Comparison of ENCODE assay signal across 21 mouse cellular contexts in the genomic region with DNA sequence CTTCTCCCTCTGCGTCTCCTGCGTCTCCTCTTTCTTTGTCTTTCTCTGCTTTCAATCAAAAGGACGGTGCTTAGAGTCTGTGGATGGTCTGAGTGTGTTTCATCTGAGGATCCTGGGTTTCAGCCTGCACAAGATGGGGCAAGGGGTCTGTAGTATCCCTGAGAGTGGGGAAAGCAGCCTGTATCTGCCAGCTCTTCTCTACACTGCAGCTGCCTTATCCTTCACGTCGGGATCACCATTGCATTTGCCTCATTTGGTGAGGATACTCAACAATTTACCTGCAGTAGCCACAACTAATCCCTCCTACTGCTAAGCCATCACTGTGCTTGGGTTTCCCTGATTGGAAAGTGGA.
DNase-seq lines count a peak whose midpoint lies in the region; ATAC-seq and TF ChIP-seq lines count a peak whose summit lies in the region.
"Had no signal": no experiment of that assay in that cellular context is flagged by ENCODE, and none has a peak within 500 bp of the region (broad histone marks: within the 10 kb centered on the region; RNA-seq: fewer than 3 reads in every experiment).

No protein-coding gene starts in this region.

- no peak overlapping the region for H3K9ac ChIP-seq in neural tube, embryonic 12.5 days
- H3K9ac ChIP-seq in hindbrain, embryonic 13.5 days, result peak overlapping the region; percentile 56
- peak overlapping the region; percentile 21; the same call in 1 of the 2 replicates for H3K9ac ChIP-seq in midbrain, embryonic 13.5 days (replicated peaks)
- H3K9ac ChIP-seq: embryonic facial prominence, embryonic 13.5 days; heart, embryonic 13.5 days; limb, embryonic 15.5 days had no signal

- ATAC-seq in neural tube, embryonic 12.5 days (ENCODE audit: low FRiP score, low read depth), result no peak
- ATAC-seq in hindbrain, embryonic 13.5 days (ENCODE audit: low FRiP score), result no peak; the same call in 1 of the 2 replicates
- peak; percentile 48 for ATAC-seq in midbrain, embryonic 13.5 days
- ATAC-seq: intestine, postnatal 0 days had no signal

- H3K36me3 ChIP-seq in neural tube, embryonic 12.5 days, result peaks cover 9% of the 10 kb centered on the region; the same call in 1 of the 2 replicates
- H3K36me3 ChIP-seq in hindbrain, embryonic 13.5 days, result peaks cover 16% of the 10 kb centered on the region
- H3K36me3 ChIP-seq in midbrain, embryonic 13.5 days, result peaks cover 18% of the 10 kb centered on the region
- H3K36me3 ChIP-seq: embryonic facial prominence, embryonic 13.5 days; heart, embryonic 13.5 days; limb, embryonic 15.5 days had no signal

- no peaks in the 10 kb centered on the region for H3K27me3 ChIP-seq in neural tube, embryonic 12.5 days (replicated peaks)
- H3K27me3 ChIP-seq in hindbrain, embryonic 13.5 days, result no peaks in the 10 kb centered on the region
- peaks cover 3% of the 10 kb centered on the region; the same call in 1 of the 2 replicates for H3K27me3 ChIP-seq in midbrain, embryonic 13.5 days
- H3K27me3 ChIP-seq: CH12.LX; embryonic facial prominence, embryonic 13.5 days; heart, embryonic 13.5 days; limb, embryonic 15.5 days had no signal

- H3K9me3 ChIP-seq in neural tube, embryonic 12.5 days, result no peaks in the 10 kb centered on the region
- no peaks in the 10 kb centered on the region for H3K9me3 ChIP-seq in hindbrain, embryonic 13.5 days
- H3K9me3 ChIP-seq in midbrain, embryonic 13.5 days, result no peaks in the 10 kb centered on the region
- H3K9me3 ChIP-seq: embryonic facial prominence, embryonic 13.5 days; heart, embryonic 13.5 days; limb, embryonic 15.5 days had no signal

- H3K4me1 ChIP-seq in neural tube, embryonic 12.5 days, result peaks cover 21% of the 10 kb centered on the region
- peaks cover 54% of the 10 kb centered on the region for H3K4me1 ChIP-seq in hindbrain, embryonic 13.5 days (replicated peaks)
- peaks cover 54% of the 10 kb centered on the region for H3K4me1 ChIP-seq in midbrain, embryonic 13.5 days (replicated peaks)
- peaks cover 30% of the 10 kb centered on the region for H3K4me1 ChIP-seq in olfactory bulb, adult 2 months (ENCODE audit: control insufficient read depth, insufficient read depth, low read length)
- H3K4me1 ChIP-seq: limb, embryonic 15.5 days had no signal

- H3K27ac ChIP-seq in neural tube, embryonic 12.5 days, result peak overlapping the region; percentile 27; the same call in 1 of the 2 replicates
- peak overlapping the region; percentile 94 for H3K27ac ChIP-seq in hindbrain, embryonic 13.5 days
- peak overlapping the region; percentile 90 for H3K27ac ChIP-seq in midbrain, embryonic 13.5 days
- peak overlapping the region; percentile 88 for H3K27ac ChIP-seq in olfactory bulb, adult 2 months (ENCODE audit: insufficient read depth, low read depth, low read length)
- H3K27ac ChIP-seq: embryonic facial prominence, embryonic 13.5 days; heart, embryonic 13.5 days; limb, embryonic 15.5 days; macrophage had no signal

- no peak overlapping the region for H3K4me3 ChIP-seq in neural tube, embryonic 12.5 days
- H3K4me3 ChIP-seq in hindbrain, embryonic 13.5 days, result no peak overlapping the region
- H3K4me3 ChIP-seq in midbrain, embryonic 13.5 days (replicated peaks), result no peak overlapping the region
- H3K4me3 ChIP-seq in olfactory bulb, adult 2 months (ENCODE audit: insufficient read depth, low read depth, low read length), result no peak overlapping the region
- H3K4me3 ChIP-seq: embryonic facial prominence, embryonic 13.5 days; heart, embryonic 13.5 days; limb, embryonic 15.5 days had no signal

- H3K4me2 ChIP-seq in neural tube, embryonic 12.5 days (replicated peaks), result no peak overlapping the region
- peak overlapping the region; percentile 23; the same call in 1 of the 2 replicates for H3K4me2 ChIP-seq in hindbrain, embryonic 13.5 days
- peak overlapping the region; percentile 11; the same call in 1 of the 2 replicates for H3K4me2 ChIP-seq in midbrain, embryonic 13.5 days (replicated peaks)
- H3K4me2 ChIP-seq: embryonic facial prominence, embryonic 13.5 days; heart, embryonic 13.5 days; limb, embryonic 15.5 days had no signal

- TF ChIP-seq POLR2A in olfactory bulb, adult 2 months (IDR thresholded peaks at IDR 0.05; ENCODE audit: insufficient read depth, low read depth, low read length), result no peak

- no peak for TF ChIP-seq CTCF in olfactory bulb, adult 2 months (IDR thresholded peaks at IDR 0.05; ENCODE audit: insufficient read depth, low read depth, low read length)

- no peak for DNase-seq in neural tube, embryonic 10.5 days (ENCODE audit: extremely low spot score, low spot score)
- no peak for DNase-seq in kidney, postnatal 36 days
- no peak for DNase-seq in layer of hippocampus, adult 18-20 months (ENCODE audit: low spot score in 2 of 2)
- DNase-seq in lung, postnatal 14 days, result no peak
- DNase-seq: adrenal gland, postnatal 10 days; cerebellum, adult 8-10 months; heart, adult 11 months; heart, postnatal 36 days; lung, adult 2 months; spleen, adult 18-20 months; thymus, adult 18-20 months had no signal

- whole genome bisulfite sequencing in neural tube, embryonic 12.5 days, result 6% methylated on average over 5 of the region's 5 CpGs
- 6% methylated on average over 5 of the region's 5 CpGs for WGBS in hindbrain, embryonic 13.5 days
- WGBS in midbrain, embryonic 13.5 days, result 3% methylated on average over 5 of the region's 5 CpGs
- 17% methylated on average over 5 of the region's 5 CpGs for WGBS in olfactory bulb, adult 2 months

Comparison
In these comparisons a context has a peak if more than half of its experiments do, and no peak if none do; other contexts are left out.
1. H3K27ac ChIP-seq: peak in every context shown above with its lines; median percentile 94 in hindbrain, embryonic 13.5 days; 90 in midbrain, embryonic 13.5 days; 88 in olfactory bulb, adult 2 months; 27 in neural tube, embryonic 12.5 days.